Mouse (Mus musculus) gastrocnemius, postnatal 36 days (tissue): ENCODE measurements at regions not wholly inside any gene's neighbourhood (a gene's known extent, or its start where the extent isn't known, plus 50 kb on each side); places are given as distances from the start of the nearest gene placed in this dataset.

ENCODE experiments used
- DNase-seq, 2 experiments: peaks; one replicate each; pipeline ENCODE4 v3.0.0; 2022
- intact Hi-C: fragments of 180-260 bp; cut with DNase I; formaldehyde crosslinking; loops from one replicate; pipeline ENCODE4 v1.15.1; 2025

DNA sequence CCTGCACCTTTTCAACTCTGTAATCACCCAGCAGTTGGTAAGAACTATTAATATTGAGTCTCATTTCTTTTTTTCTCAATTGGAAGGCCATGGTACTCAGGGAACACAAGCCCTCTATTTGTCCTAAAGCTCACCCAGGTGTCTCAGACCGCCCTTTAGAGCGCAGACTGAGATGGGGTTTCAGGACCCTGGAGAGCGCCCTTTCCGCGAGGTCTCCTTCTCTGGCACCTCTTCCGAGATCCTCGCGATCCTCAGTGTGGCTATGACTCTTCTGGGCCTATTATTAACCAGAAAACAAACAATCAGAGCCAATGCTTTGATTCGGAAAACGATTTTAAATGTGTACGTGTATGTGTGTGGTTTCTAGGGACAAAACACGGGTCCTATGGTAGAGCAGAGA lies 201.0 kb downstream of the Suds3 start:
- intact Hi-C loops = no loop called here
- DNase-seq = no peak

DNA sequence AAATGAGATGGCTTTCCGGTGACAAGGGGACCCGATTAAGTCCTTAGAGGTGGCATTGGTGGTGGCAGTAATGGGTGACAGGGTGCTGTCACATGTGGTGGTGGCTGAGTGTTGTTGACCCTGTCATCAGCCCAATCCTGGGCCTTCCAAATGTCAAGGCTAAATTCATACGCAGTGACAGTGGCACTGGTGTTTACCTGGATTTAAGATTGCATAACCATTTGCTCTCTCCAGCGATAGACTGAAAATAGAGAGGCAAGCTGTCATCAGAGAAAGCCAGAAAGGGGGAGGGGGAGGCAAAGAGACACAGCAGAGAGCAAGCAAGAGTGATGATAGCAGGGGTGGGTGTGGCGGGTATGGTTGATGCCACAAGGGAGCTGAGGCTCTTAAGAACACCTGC lies 215.1 kb downstream of the Suds3 start:
- DNase-seq = no peak
- intact Hi-C loops = no loop called here

DNA sequence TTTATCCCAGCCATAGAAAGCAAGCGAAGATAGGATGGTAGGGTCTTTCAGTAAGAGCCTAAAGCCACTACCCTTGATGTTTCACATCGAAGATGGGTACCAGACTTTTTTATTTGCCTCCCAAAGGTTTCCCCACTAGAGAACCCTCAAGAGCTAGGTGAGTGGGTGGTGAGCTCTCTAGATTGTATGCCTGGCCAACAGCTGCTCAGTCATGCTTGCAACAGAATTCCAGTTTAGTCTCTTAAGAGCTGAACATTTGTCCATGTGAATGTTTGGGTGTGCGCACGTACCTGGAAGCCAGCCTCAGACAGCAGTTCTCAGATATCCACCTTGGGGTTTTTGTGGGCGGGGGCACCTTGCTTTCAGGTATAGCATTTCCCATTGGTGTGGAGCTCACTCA lies 218.5 kb downstream of the Suds3 start:
- intact Hi-C loops = no loop called here
- DNase-seq = no peak

DNA sequence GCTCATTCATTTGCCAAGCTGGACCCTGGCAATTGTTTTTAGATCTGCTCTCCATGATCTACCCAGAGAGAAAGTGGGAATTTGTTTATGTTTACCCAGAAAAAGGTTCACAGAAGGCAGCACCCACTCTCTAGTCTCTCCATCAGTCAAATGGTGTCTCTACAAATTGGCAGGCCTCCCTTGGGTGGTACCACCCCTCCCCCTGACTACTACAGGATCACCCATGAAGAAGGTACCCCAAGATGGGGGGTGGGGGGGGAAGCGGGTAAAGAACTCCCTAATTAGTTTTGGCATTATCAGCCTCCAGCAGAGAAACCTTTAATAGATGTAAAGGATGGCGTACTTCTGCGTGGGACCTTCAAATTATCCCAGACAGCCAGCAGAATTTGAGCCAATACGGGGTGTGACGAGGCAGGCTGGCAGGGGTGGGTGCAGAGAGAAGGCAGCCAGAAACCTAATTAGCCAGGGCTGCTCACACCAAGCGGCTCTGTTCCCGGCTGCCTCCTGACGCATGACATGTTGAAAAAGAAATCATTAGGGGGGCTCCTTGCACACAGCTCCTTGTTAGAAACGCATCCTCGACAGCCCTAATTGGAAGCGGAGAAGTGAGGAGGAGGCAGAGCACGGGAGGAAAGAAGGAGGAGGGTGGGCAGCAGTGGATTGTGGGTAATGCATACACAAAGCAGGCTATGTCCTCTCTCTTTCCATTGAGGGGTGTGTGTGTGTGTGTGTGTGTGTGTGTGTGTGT lies 220.7 kb downstream of the Suds3 start:
- no peak for DNase-seq
- intact Hi-C loops = loop anchor here (2.0 kb wide), 1 partner anchor 142 kb away; no protein-coding TSS in a partner anchor

DNA sequence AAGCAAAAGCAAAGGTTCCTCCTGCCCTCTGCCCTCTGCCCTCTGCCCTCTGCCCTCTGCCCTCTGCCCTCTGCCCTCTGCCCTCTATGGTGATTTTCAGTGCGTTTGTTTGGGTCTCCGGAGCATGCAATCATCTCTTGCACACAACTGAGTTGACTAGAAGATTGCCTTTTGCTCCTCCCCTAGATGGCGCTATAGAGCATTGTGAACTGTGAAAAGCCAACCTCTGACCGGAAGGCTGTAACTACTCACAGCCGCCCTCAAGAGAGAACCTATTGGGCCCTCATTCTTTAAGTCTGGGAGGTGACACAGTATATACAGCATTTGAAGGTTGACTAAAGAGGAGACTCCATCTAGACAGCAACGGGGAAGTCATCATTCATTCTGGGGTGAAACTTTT lies 221.3 kb downstream of the Suds3 start:
- intact Hi-C loops = loop anchor here (2.0 to 5.0 kb wide), 2 partner anchors 123 to 142 kb away; no protein-coding TSS in a partner anchor
- DNase-seq = no peak

DNA sequence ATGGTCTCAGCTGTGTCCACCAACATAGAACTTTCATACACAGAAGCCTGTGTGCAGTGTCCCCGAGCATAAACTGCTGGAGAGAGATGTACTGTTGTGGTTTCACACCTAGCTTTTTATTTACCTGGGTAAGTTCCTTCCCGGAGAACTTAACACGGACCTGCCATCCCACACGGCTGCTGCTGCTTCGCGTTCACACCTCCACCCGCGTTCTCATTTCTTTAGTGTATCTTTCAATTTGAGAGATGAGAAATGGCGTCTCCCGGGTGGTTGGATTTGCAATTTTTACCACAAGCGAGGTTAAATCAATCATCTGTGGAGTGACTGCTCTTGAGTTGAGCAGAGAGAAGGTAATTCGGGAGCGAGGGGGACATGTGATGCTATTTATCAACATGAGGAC lies 223.0 kb downstream of the Suds3 start:
- intact Hi-C loops = loop anchor here (5.0 kb wide), 1 partner anchor 124 kb away; no protein-coding TSS in a partner anchor
- no peak for DNase-seq

DNA sequence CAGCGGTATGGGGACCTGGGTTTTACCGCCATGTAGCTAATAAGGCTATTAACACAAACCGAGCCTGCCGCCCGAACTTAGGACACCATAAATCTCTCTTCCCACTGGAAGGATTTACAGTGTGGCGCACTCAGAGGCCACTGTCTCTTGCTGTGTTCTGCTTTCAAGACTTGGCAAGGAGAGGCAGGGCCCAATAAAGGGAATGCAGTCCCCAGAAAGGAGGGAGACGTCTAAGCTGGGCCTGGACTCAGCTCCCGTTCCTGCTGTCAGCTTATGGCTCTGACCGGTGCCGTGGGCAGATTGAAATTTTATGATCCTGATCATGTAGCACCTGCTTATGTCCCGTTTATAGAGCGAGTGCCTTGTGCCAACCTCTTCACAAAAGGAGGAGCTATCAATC lies 226.7 kb downstream of the Suds3 start:
- intact Hi-C loops = no loop called here

DNA sequence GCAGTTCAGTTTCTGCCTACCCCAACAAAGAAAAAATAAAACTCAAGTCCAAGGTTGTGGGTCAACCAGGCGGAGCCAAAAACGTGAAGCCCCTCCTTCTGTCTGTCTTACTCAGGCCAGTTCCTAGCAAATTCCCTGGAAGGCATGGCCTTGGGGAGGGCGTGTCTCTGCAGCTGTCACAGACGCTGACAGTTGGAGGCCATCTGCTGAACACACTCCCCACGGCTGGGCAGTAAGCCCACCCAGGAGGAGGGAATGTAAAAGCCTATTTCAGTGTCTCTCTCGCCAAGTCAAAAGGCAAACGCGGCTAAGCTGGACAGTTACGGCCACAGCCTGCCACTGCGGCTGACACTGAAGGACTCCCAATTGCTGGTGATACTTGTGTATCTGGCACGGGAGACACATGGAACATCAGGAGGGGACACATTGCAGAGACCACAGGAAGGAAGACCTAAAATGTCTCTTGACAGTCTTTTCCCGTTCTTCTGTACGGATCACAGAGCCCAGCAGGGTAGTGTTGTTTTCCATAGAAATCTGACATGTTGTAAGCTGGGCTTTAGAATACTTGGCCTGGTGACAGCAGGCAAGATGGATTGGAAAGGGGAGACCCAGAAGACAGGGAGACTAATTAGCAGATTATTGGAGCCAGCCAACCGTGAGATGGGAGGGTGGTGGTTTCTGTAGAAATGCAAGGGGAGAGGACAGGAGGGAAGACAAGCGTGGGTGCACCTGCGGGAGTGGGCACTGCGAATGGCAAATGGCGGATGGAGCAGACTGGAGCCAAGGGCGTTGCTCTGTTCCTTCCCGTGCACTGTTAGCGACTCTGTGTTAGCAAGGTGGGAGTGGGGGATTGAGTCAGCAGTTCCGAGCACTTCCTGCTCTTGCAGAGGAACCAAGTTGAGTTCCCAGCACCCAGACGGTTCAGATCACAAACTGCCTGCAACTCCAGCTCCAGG lies 229.5 kb downstream of the Suds3 start:
- no peak for DNase-seq
- intact Hi-C loops = no loop called here

More for the DNA sequence above, 226.7 kb downstream of the Suds3 start:
- no peak for DNase-seq

DNA sequence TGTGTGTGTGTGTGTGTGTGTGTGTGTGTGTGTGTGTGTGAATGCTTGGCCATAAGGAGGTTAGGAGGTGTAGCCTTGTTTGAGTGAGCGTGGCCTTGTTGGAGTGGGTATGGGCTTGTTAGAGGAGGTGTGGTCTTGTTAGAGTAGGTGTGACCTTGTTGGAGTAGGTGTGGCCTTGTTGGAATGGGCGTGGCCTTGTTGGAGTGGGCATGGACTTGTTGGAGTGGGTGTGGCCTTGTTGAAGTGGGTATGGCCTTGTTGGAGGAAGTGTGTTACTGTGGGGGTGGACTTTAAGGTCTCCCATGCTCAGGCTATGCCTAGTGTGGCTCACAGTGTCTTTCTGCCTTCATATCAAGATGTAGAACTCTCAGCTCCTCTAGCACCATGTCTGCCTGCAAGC lies 236.2 kb downstream of the Suds3 start:
- intact Hi-C loops = no loop called here
- DNase-seq = no peak

DNA sequence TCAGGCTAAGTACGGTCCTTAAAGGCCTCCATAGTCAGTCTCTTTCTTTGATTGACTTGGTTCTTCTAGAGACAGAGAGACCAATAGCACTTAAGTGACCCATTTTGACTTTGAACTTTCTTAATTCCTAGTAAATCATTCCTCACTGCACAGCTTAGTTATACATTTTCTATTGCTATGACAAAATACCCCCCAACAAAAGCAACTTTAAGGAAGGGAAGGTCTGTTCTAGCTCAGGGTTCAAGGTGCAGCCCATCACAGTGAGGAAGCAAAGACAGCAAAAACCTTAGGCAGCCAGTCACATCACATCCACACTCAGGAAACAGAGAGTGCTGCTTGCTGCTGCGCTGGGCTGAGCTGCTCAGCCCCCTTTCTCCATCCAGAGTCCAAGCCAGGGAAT lies 241.0 kb downstream of the Suds3 start:
- intact Hi-C loops = no loop called here
- DNase-seq = no peak

DNA sequence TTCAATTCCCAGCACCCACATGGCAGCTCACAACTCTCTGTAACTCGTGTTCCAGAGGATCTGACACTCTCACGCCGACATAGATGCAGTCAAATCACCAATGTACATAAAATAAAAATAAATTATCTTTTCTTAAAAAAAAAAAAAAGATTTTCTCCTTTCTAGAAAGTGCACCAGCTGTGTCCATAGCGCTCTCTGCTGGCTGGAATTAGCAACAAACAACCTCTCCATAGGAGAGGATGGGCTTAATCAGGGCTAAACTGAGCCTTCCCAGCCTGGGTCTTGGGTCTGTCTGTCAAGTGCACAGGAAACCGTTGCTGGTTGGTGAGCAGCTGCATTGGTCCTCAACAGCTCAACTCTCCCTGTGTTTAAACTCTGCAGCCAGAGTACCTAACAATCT lies 247.8 kb downstream of the Suds3 start:
- no peak for DNase-seq
- intact Hi-C loops = no loop called here

DNA sequence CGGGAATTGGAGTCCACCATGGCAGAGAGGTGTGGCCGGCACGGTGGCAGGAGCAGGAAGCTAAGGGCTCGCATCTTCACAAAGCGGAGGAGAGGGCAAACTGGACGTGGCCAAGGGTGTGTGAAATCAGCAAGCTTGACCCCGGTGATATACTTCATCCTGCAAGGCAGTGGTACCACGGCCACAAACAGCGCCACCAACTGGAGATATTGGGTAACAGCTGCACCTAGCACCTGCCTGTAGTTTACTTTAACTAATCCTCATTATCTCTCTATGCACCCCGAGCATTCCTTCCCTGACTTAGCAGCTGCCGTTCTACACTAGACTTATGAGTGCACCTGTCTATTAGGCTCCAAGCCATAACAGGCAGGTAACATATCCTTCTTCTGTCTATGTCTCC lies 251.6 kb downstream of the Suds3 start:
- intact Hi-C loops = no loop called here
- DNase-seq = no peak

DNA sequence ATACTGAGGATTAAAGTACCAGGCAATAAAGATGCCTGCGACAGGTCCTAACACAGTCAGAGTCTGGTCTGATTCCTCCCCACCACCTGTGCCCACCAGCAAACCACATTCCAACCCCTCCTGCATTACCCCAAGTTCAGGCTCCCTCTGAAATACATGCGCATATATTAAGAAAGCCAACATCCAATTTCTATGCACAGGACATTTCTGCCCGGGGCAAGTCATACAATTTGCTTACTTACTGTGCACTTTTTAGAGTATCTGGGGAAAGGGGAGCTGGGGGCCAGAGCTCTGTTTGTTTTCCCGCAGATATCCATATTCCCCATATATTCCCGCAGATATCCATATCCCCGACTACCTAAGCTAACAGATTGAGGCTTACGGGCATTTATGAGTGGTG lies 261.1 kb upstream of the Srrm4 start:
- intact Hi-C loops = no loop called here
- no peak for DNase-seq

DNA sequence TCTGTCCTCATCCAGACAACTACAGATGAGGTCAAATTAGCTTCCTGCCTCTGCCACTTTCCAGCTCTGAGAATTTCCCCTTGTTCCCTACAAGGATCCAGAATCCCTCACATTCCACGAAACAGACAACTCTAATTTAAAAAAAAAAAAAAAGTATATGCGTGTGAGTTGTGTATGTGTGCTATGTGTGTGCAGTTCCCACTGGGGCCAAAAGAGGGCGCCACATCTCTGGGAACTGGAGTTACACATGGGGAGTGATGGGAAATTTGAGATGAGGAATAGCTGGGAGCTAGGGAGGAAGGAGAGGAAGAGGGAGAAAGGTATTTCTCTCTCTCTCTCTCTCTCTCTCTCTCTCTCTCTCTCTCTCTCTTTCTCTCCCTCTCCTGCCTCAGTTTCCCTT lies 240.3 kb upstream of the Srrm4 start:
- intact Hi-C loops = no loop called here

DNA sequence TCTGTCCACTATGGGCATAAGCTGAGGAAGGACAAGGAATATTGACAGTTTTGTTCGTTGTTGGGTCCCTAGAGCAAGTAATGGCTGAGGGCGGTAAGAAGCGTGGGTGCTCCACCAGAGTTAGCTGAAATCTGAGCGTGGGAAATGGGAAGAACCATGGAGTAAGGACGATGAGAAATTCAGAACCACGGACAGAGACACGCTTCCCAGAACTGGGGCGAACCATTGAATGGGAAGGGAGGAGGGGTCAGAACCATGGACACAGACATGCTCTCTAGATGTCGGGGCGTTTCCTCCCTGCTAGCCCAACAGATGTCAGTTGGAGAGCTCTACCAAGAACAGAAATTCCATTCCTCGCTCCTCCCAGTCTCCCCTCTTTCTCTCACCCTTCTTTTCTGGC lies 238.2 kb upstream of the Srrm4 start:
- intact Hi-C loops = no loop called here
- no peak for DNase-seq

More for the DNA sequence above, 240.3 kb upstream of the Srrm4 start:
- DNase-seq = no peak

DNA sequence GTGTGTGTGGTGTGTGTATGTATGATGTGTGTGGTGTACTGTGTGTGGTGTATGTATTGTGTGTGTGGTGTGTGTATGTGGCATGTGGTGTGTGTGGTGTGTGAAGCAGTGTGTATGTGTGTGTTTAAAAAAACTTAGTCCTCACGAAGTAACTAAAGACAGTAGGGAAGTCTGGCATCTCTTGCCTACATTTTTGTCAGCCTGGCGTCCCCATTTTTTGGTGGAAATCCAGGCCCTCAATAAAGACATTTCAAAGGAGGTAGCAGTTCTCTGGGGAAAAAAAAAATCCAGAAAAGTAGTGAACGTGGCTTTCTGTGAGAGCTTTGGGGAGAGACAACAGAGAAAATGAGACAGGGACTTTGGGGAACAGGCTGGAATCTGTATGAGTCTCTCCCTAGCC lies 231.6 kb upstream of the Srrm4 start:
- intact Hi-C loops = no loop called here
- DNase-seq = no peak

DNA sequence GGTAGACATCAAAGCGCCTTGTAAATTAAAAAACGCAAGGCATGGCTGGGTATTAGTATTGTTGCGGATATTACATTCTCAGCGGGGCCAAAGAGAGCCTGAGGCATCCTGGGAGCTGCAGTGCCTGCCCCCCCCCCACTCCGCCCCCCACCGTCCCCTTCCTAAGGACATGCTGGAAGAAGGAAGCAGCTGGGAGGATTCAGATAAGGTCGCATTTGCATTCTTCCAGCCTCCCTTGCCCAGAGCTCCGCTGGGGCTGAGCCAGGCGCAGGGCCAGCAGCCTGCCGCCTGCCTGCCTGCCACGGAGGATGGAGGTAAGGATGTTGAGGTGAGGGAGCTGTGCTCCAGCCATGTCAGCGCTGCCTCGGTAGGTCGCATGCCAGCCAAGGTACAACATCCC lies 230.5 kb upstream of the Srrm4 start:
- intact Hi-C loops = no loop called here
- no peak for DNase-seq

DNA sequence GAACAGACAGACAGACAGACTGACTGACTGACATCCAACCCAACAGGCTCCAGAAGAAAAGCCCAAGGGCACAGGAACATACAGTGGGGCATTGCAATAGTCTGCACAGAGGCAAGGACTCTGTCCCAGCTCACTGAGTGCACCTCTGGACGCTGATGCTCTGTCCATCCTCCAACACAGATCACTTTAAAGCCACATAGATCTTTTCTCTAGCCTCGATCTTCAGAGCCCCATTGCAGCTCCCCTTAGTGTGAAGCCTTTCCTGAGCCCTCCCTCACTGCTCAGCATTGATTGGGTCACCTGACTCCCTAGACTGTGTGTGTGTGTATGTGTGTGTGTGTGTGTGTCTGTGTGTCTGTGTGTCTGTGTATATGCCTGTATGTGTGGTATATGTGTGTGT lies 218.2 kb upstream of the Srrm4 start:
- intact Hi-C loops = no loop called here
- DNase-seq = no peak

DNA sequence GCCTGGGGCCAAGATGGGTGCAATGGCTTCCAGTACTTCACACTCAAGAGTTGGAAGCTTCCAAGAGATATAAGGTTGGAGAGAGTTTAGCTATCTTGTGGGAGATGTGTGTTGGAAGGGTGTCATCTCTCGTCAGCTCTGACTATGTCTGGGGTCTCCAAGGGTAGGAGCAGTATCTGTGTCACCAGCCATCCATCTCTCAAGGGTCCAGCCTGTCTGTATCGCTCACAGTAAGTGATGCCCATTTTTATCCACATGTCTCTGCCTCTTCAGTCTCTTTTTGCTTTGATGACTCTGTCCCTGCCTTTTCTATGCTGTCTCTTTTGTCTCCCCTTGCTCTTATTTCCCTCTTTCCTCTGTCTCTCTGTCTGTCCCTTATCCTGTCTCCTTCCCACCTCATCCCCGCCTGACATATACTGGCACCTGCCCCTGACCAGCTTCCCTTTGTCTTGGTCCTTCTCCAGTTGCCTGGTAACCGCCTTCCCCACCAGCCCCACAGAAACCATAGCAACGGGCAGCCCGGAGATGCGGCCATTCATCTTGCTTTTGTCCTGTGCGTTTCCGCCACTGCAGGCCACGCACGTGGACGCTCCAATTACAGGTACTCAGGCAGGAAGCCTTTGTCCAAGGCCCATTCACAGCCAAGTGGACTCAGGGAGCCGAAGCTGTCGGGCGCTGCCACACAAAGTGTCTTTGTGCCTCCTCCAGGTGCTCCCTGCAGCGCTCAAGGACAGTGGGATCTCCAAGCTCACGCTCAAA lies 217.6 kb upstream of the Srrm4 start:
- DNase-seq = no peak
- intact Hi-C loops = no loop called here

DNA sequence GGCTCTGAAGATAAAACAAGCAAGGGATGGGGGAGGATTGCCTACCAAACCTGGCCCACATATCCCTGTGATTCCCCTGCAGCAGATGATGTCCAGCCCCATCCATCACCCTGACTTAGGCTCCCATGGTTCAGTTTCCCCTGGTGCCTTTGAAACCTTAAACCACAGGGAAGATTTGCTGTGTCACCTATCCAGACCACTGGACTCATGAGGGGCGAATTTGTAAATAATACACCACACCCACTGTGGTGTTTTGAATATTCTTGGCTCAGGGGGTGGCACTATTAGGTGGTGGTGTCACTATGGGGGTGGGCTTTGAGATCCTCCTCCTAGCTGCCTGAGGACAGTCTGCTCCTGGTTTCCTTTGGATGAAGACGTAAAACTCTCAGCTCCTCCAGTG lies 205.8 kb upstream of the Srrm4 start:
- intact Hi-C loops = no loop called here
- no peak for DNase-seq

DNA sequence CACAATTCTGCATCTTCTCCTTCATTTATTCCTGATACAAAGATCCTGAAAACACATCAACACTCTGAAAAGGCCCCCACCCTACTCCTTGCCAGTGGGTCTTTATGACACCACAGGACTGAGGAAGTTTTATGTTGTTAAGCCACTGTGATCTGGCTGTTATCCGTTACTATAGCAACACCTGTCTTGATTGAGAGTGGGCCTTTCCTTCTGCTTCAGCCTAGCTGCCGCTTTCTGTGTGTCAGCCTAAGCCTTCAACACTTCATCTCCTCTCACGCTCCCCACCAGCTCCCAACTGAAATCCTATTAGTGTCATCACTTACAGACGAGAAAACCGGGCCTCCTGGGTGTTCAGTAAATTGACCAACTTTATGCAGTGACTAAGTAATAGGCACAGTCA lies 203.6 kb upstream of the Srrm4 start:
- intact Hi-C loops = loop anchor here (2.0 kb wide), 1 partner anchor 68 kb away; no protein-coding TSS in a partner anchor

More for the DNA sequence above, 203.6 kb upstream of the Srrm4 start:
- DNase-seq = no peak
